Mouse (Mus musculus): Measurements from ENCODE around the gene Gm3448.

Gene Gm3448

GRCm38 (mm10) chr17:14959979-14960378 lies 81.4 kb downstream of the Gm3448 start:
- DNase-seq (ENCODE audit: low spot score in 2 of 2), result no peak

DNA sequence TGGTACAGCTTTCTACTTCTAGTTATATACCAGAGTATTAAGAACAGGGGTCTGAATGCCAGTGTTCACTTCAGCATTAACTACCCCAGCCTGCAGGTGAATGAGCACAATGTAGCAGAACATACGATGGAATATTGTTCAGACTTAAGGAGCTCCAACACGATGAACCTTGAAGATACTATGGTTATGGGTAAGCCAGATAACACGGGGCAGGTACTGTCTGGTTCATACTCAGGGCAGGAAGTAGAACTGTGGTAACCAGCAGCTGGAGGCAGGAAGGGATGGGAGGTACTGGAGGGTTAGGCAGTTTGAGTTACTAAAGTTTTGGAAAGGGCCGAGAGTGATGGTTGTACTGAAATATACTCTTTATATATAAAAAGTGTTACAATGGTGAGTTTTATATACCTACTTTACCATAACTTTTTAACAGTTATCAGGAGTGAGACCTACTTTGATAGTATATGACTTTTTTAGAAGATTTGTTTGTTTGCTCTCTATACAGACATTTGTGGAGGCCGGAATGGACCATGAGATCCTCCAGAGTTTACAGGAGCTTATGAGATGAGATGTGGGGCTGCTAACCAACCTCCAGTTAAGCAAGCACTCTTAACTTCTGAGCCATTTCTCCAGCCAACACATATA lies 82.5 kb downstream of the Gm3448 start:
- no peak for DNase-seq (ENCODE audit: low spot score in 2 of 2)

DNA sequence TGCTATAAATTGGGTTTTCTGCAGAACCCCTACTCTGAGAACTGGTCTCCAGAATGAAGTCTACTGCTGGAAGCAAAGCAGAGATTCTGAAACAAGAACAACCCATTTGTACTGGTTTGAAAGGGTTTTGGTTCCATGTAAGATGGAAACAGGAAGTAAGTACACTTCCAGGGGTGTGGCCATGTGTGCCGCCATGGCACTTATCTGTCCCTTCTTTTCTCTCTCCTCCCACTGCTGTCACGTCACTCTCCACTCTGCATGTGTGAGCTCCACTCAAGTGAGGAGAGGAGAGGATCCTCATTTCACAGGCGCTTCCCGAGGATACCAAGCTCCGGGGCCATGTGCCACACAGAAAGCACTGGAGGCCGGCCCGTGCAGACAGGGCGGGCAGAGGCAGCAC lies 87.9 kb downstream of the Gm3448 start:
- DNase-seq (ENCODE audit: low spot score in 2 of 2), result no peak

GRCm38 (mm10) chr17:14949161-14949827 lies 92.0 kb downstream of the Gm3448 start:
- no peak for DNase-seq (ENCODE audit: low spot score in 2 of 2)

Measured in natural killer cell, adult 2 months (primary cell).